Mouse (Mus musculus): ENCODE data around the gene Mdga2. TPM values are rescaled to one million over a fixed set of nuclear protein-coding genes. Genes with fewer than 3 reads are reported as not detected.

Gene Mdga2
- polyA plus RNA-seq, 1 experiment, result 0.37 TPM

DNA sequence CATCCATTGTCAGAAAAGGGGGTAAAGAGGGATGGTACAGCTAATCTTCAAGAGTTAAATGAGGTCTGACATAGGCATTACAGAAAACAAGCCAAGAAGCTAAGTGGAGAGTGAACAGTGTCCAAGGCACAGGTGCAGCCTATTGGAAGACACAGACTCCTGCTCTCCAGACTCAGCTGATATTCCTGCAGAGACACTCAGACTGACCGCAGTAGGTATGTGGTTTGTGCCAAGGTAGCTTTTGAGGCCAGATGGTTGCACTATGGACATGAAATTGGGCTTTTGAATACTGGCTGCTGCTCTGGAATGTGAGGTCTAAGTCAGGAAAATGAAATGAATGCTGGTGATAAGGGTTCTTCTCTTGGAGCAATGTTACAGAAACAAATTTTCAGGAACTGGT lies 44.2 kb downstream of the Mdga2 start:
- no peak overlapping the region for H3K27ac ChIP-seq (ENCODE audit: control insufficient read depth, insufficient read depth, low read depth, low read length, poor library complexity)
- TF ChIP-seq CTCF (IDR thresholded peaks at IDR 0.05; ENCODE audit: control insufficient read depth, insufficient read depth, low read length) (no peak), POLR2A (IDR thresholded peaks at IDR 0.05; ENCODE audit: borderline replicate concordance, control insufficient read depth, low read depth, low read length) (no peak)
- no peak overlapping the region for H3K4me3 ChIP-seq (replicated peaks; ENCODE audit: control insufficient read depth, low read depth, low read length)
- no peaks in the 10 kb centered on the region for H3K4me1 ChIP-seq (ENCODE audit: control insufficient read depth, insufficient read depth, low read length)
- 72% methylated on average over 1 of the region's 1 CpGs for WGBS

DNA sequence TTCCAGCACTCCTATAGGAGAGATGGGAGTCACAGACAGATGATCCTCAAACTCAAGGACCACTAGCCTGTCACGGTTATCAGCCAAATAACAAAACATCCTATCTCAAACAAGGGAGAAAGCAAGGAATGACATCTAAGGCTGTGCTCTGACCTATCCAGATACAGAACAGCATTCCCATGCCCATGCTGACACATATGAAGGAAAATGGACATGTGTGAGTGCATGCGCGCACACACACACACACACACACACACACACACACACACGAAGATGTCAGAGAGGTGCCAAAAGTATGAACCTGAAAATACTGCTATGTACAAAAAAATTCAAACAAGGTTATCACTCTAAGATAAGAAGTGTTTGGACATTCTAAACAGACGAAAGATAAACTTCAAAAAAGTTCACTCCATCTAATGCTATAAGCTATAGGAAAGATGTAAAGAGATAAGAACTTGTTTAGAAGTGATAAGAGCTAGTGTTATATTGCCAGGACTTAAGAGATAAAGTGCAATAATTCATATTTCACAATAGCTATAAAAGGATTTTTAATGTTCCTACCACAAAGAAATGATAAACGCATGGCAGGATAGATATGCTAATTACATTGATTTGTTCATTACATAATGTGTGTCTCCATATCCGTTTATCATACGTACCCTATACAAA lies 65.6 kb downstream of the Mdga2 start:
- TF ChIP-seq CTCF (IDR thresholded peaks at IDR 0.05; ENCODE audit: control insufficient read depth, insufficient read depth, low read length) (no peak), POLR2A (IDR thresholded peaks at IDR 0.05; ENCODE audit: borderline replicate concordance, control insufficient read depth, low read depth, low read length) (no peak)
- WGBS, result 84% methylated on average over 8 of the region's 8 CpGs
- Histone ChIP-seq H3K4me3 (replicated peaks; ENCODE audit: control insufficient read depth, low read depth, low read length) (no peak overlapping the region), H3K27ac (ENCODE audit: control insufficient read depth, insufficient read depth, low read depth, low read length, poor library complexity) (no peak overlapping the region), H3K4me1 (ENCODE audit: control insufficient read depth, insufficient read depth, low read length) (no peaks in the 10 kb centered on the region)

DNA sequence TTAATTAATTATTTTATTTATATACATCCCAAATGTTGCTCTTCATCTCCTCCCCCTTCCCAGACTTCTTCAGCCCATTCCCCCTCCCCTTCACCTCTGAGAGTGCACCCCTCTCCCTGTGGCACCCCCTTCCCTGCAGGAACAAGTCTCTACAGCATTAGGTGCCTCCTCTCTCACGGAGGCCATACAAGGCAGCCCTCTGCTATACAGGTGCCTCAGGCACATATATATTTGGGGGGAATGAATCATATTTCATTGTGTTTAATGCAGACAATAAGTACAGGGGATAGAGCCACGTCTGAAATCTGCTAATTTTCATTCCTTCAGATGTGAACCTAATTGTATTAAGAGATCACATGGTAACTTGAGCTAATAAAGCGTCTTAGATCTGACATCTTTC lies 69.3 kb downstream of the Mdga2 start:
- no peak for TF ChIP-seq CTCF (IDR thresholded peaks at IDR 0.05; ENCODE audit: control insufficient read depth, insufficient read depth, low read length)
- TF ChIP-seq POLR2A (IDR thresholded peaks at IDR 0.05; ENCODE audit: borderline replicate concordance, control insufficient read depth, low read depth, low read length), result no peak
- Histone ChIP-seq H3K4me3 (replicated peaks; ENCODE audit: control insufficient read depth, low read depth, low read length) (no peak overlapping the region), H3K27ac (ENCODE audit: control insufficient read depth, insufficient read depth, low read depth, low read length, poor library complexity) (no peak overlapping the region), H3K4me1 (ENCODE audit: control insufficient read depth, insufficient read depth, low read length) (no peaks in the 10 kb centered on the region)
- 45% methylated on average over 3 of the region's 3 CpGs for WGBS

DNA sequence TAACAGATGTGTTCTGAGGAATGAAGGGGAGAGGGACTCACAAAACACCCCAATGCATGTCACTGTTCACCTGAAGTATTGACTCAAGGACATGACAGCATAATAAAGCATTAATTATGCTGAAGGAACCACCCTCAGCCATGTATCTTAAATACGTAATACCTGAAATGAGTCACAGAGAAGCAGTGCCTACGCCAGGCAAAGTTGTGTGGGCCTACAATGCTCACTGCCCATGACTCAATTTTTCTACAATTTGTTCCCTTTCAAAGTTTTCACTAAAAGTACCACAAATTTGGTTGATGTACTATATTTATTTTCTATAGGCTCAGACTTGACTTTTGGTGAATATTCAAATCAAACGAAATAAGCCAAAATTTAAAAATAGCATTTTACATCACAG lies 80.7 kb downstream of the Mdga2 start:
- Histone ChIP-seq H3K27ac (ENCODE audit: control insufficient read depth, insufficient read depth, low read depth, low read length, poor library complexity) (no peak overlapping the region), H3K4me1 (ENCODE audit: control insufficient read depth, insufficient read depth, low read length) (no peaks in the 10 kb centered on the region), H3K4me3 (replicated peaks; ENCODE audit: control insufficient read depth, low read depth, low read length) (no peak overlapping the region)
- WGBS, result 79% methylated on average over 3 of the region's 3 CpGs
- TF ChIP-seq POLR2A (IDR thresholded peaks at IDR 0.05; ENCODE audit: borderline replicate concordance, control insufficient read depth, low read depth, low read length) (no peak), CTCF (IDR thresholded peaks at IDR 0.05; ENCODE audit: control insufficient read depth, insufficient read depth, low read length) (no peak)

DNA sequence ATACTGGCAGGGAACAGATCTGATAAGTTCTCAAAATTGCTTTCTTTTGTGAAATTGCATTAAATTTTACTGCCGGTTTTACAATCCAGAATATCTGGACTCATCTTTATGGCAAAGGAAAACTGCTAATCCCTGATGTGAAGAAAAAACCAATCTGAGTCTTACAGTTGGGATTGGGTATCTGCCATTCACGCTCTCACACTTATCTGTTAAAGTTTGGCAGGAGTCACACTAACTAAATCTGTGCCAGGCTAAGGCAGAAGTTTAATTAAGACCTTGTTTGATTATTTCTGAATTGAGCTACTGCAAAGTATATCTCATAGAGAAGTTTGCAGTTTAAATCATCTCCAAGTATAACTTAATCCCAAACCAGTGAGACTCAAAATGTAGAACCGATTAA lies 82.2 kb downstream of the Mdga2 start:
- Histone ChIP-seq H3K4me3 (replicated peaks; ENCODE audit: control insufficient read depth, low read depth, low read length) (no peak overlapping the region), H3K4me1 (ENCODE audit: control insufficient read depth, insufficient read depth, low read length) (no peaks in the 10 kb centered on the region), H3K27ac (ENCODE audit: control insufficient read depth, insufficient read depth, low read depth, low read length, poor library complexity) (no peak overlapping the region)
- no peak for TF ChIP-seq CTCF (IDR thresholded peaks at IDR 0.05; ENCODE audit: control insufficient read depth, insufficient read depth, low read length)
- TF ChIP-seq POLR2A (IDR thresholded peaks at IDR 0.05; ENCODE audit: borderline replicate concordance, control insufficient read depth, low read depth, low read length), result no peak
- 74% methylated on average over 3 of the region's 3 CpGs for WGBS

DNA sequence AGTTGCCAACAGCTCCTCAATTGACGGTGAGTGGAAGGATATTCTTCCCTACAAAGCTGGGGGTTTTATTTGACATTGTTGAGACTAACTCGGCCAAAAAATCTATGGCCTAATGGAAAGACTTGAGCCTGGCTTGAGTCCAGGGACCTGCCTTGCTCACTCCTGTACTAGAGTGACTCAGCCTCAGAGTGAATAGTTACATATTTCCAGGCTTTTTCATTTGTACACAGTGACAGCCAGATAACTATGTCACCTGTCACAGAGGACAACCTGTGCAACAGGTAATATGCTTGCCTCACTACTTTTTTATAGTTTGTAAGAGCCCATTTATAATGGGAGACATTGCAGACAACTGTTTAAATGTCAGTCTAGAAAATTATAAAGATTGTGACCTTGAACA lies 94.9 kb downstream of the Mdga2 start:
- H3K4me1 ChIP-seq (ENCODE audit: control insufficient read depth, insufficient read depth, low read length), result no peaks in the 10 kb centered on the region

DNA sequence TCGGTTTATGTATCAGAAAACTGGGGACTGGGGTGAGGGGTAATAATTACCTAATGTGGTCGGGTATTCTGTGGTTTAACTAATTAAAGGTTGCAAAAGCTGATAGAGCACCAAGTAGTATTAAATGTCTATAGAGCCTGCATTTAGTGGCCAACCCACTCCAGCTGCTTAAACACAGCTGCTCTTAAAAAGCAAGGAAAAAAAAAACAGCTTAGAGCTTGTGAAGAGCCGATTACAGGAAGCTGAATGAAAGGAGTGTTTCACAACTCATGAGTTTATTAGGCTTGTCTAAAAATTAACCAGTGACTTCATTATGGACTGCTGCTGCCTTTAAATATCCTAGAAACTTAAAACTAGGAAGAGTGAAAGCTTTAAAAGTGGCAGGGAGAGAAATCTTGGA lies 98.5 kb downstream of the Mdga2 start:
- 67% methylated on average over 3 of the region's 3 CpGs for WGBS
- H3K4me3 ChIP-seq (replicated peaks; ENCODE audit: control insufficient read depth, low read depth, low read length), result no peak overlapping the region
- H3K27ac ChIP-seq (ENCODE audit: control insufficient read depth, insufficient read depth, low read depth, low read length, poor library complexity), result no peak overlapping the region
- TF ChIP-seq POLR2A (IDR thresholded peaks at IDR 0.05; ENCODE audit: borderline replicate concordance, control insufficient read depth, low read depth, low read length) (no peak), CTCF (IDR thresholded peaks at IDR 0.05; ENCODE audit: control insufficient read depth, insufficient read depth, low read length) (no peak)
- no peaks in the 10 kb centered on the region for H3K4me1 ChIP-seq (ENCODE audit: control insufficient read depth, insufficient read depth, low read length)

More for the DNA sequence above, 94.9 kb downstream of the Mdga2 start:
- Histone ChIP-seq H3K27ac (ENCODE audit: control insufficient read depth, insufficient read depth, low read depth, low read length, poor library complexity) (no peak overlapping the region), H3K4me3 (replicated peaks; ENCODE audit: control insufficient read depth, low read depth, low read length) (no peak overlapping the region)
- TF ChIP-seq POLR2A (IDR thresholded peaks at IDR 0.05; ENCODE audit: borderline replicate concordance, control insufficient read depth, low read depth, low read length) (no peak), CTCF (IDR thresholded peaks at IDR 0.05; ENCODE audit: control insufficient read depth, insufficient read depth, low read length) (no peak)
- WGBS, result 75% methylated on average over 2 of the region's 2 CpGs

DNA sequence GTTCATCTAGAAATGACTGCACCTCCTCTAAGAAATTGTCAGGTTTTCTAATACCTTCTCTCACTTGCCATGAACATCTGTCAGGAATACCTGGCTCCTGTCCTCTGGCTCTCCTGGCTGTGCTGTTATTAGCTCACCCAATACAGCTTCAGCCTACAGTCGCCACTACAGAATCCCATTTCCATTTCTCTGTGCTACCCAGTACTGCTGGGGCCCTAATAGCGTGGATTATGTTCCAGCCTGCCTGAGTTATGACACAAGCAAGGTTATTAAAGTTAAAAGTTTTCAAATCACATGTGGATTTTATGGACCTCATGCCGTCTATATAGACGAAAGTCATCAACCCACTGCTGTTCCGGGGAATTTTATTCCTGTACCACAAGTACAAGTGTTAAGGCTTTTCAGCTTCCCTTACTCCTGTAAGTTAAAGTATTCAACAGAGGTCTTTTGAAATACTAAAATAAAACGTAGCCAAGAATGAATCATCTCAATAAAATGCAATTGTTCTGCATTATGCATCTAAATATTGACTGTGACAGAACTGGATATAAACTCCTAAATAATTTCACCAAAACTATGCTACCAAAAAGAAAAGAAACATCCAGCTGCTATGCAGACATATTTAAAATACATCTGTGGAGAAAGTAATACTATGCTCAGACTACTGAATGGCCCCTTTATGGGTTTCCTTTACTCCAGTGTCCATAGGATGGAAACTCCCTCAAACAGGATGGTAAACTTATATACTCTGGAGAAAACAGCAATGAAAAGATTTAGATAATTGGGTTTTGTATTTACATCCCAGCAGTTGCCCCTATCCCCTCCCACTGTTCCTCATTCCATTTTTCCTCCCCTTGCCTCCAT lies 103.5 kb downstream of the Mdga2 start:
- H3K4me3 ChIP-seq (replicated peaks; ENCODE audit: control insufficient read depth, low read depth, low read length), result no peak overlapping the region
- no peak overlapping the region for H3K27ac ChIP-seq (ENCODE audit: control insufficient read depth, insufficient read depth, low read depth, low read length, poor library complexity)
- TF ChIP-seq POLR2A (IDR thresholded peaks at IDR 0.05; ENCODE audit: borderline replicate concordance, control insufficient read depth, low read depth, low read length) (no peak), CTCF (IDR thresholded peaks at IDR 0.05; ENCODE audit: control insufficient read depth, insufficient read depth, low read length) (no peak)
- 70% methylated on average over 6 of the region's 6 CpGs for WGBS
- no peaks in the 10 kb centered on the region for H3K4me1 ChIP-seq (ENCODE audit: control insufficient read depth, insufficient read depth, low read length)

Measured in bone marrow, adult 2 months (tissue).